Mouse (Mus musculus): ENCODE data around the gene Cpox. TPM values are rescaled to one million over a fixed set of nuclear protein-coding genes. Genes with fewer than 3 reads are reported as not detected.

Gene Cpox
- polyA plus RNA-seq, 1 experiment from 2014 or later: 178 TPM

GRCm38 (mm10) chr16:58677491-58677890 lies 7.4 kb downstream of the Cpox start:
- Histone ChIP-seq H3K4me2 (ENCODE audit: low read depth, low read length) (peak overlapping the region; percentile 34; the same call in 1 of the 2 replicates), H3K4me1 (ENCODE audit: insufficient read depth) (peaks cover 8% of the 10 kb centered on the region; the same call in 1 of the 2 replicates), H3K4me3 (ENCODE audit: low read depth, low read length) (no peak overlapping the region), H3K27me3 (ENCODE audit: insufficient read depth, low read length) (no peaks in the 10 kb centered on the region), H3K36me3 (replicated peaks; ENCODE audit: insufficient read depth, low read length) (peaks cover 76% of the 10 kb centered on the region), H3K9me3 (ENCODE audit: low read length) (no peaks in the 10 kb centered on the region), H3K27ac (ENCODE audit: low read depth) (no peak overlapping the region), H3K9ac (replicated peaks) (no peak overlapping the region; the same call in 1 of the 2 replicates)
- no peak for ATAC-seq
- DNase-seq: no peak
- WGBS (ENCODE audit: insufficient replicate concordance): 89% methylated on average over 5 of the region's 5 CpGs
- TF ChIP-seq EP300 (IDR thresholded peaks at IDR 0.05; ENCODE audit: low read depth) (no peak), CTCF (IDR thresholded peaks at IDR 0.05; ENCODE audit: low read depth) (no peak)

GRCm38 (mm10) chr16:58678660-58679059 lies 8.6 kb downstream of the Cpox start:
- Histone ChIP-seq H3K36me3 (replicated peaks; ENCODE audit: insufficient read depth, low read length) (peaks cover 67% of the 10 kb centered on the region), H3K9ac (replicated peaks) (no peak overlapping the region), H3K27me3 (ENCODE audit: insufficient read depth, low read length) (no peaks in the 10 kb centered on the region), H3K27ac (ENCODE audit: low read depth) (no peak overlapping the region), H3K4me3 (ENCODE audit: low read depth, low read length) (no peak overlapping the region), H3K4me1 (ENCODE audit: insufficient read depth) (peaks cover 8% of the 10 kb centered on the region; the same call in 1 of the 2 replicates), H3K4me2 (ENCODE audit: low read depth, low read length) (peak overlapping the region; percentile 18; the same call in 1 of the 2 replicates), H3K9me3 (ENCODE audit: low read length) (no peaks in the 10 kb centered on the region)
- 65% methylated on average over 7 of the region's 7 CpGs for WGBS (ENCODE audit: insufficient replicate concordance)
- TF ChIP-seq CTCF (IDR thresholded peaks at IDR 0.05; ENCODE audit: low read depth) (peak; percentile 26; the same call in 1 of the 2 replicates), EP300 (IDR thresholded peaks at IDR 0.05; ENCODE audit: low read depth) (no peak)
- DNase-seq (no peak), ATAC-seq (peak; percentile 33; the same call in 1 of the 2 replicates)

DNA sequence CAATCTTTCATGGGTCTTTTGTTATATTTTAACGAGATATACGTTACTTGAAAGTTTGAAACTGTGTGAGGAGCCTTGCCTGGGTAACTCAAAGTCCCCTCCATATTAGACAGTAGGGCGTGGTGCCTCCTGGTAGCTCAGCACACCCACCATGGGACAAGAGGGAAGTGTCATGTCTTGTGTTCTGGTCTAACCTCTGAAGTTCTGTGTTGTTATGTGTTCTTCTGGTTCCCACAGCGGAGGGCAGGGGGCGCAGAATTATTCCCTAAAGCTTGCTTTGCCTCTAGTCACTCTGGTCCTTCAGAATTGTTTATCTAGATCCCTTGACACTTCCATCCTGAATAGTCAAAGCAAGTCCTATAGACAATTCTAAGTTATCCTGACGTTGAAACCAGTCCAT lies 12.0 kb downstream of the Cpox start:
- no peak for ATAC-seq

DNA sequence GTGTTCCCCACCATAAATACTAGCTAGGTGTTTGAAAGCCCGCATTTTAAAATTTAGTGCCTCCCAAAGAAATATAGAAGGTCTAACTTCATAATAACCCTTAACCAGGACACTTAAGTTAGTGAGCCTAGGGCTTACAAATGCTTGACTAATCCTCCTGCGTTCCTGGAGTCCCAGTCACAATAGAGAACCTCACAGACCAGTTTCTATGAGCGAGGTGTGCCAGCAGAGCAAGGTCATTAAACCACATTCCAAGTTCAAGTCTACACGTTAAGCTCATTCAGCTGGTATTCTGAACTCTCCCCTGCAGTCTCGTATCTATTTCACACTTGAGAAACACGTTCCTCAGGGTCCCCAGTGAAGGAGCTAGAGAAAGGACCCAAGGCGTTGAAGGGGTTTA lies 12.8 kb downstream of the Cpox start:
- no peak for DNase-seq
- no peaks in the 10 kb centered on the region for H3K9me3 ChIP-seq (ENCODE audit: low read length)
- no peak overlapping the region for H3K4me2 ChIP-seq (ENCODE audit: low read depth, low read length)
- 83% methylated on average over 7 of the region's 7 CpGs for WGBS (ENCODE audit: insufficient replicate concordance)
- no peak overlapping the region for H3K4me3 ChIP-seq (ENCODE audit: low read depth, low read length)
- no peak overlapping the region for H3K27ac ChIP-seq (ENCODE audit: low read depth)
- TF ChIP-seq CTCF (IDR thresholded peaks at IDR 0.05; ENCODE audit: low read depth) (no peak), EP300 (IDR thresholded peaks at IDR 0.05; ENCODE audit: low read depth) (no peak)
- no peak overlapping the region for H3K9ac ChIP-seq (replicated peaks)
- peaks cover 28% of the 10 kb centered on the region for H3K36me3 ChIP-seq (replicated peaks; ENCODE audit: insufficient read depth, low read length)
- H3K27me3 ChIP-seq (ENCODE audit: insufficient read depth, low read length): no peaks in the 10 kb centered on the region
- ATAC-seq: no peak
- H3K4me1 ChIP-seq (ENCODE audit: insufficient read depth): no peaks in the 10 kb centered on the region

More for the DNA sequence above, 12.0 kb downstream of the Cpox start:
- Histone ChIP-seq H3K9me3 (ENCODE audit: low read length) (no peaks in the 10 kb centered on the region), H3K4me1 (ENCODE audit: insufficient read depth) (no peaks in the 10 kb centered on the region), H3K36me3 (replicated peaks; ENCODE audit: insufficient read depth, low read length) (peaks cover 36% of the 10 kb centered on the region), H3K4me3 (ENCODE audit: low read depth, low read length) (no peak overlapping the region), H3K4me2 (ENCODE audit: low read depth, low read length) (no peak overlapping the region), H3K27me3 (ENCODE audit: insufficient read depth, low read length) (no peaks in the 10 kb centered on the region), H3K9ac (replicated peaks) (no peak overlapping the region), H3K27ac (ENCODE audit: low read depth) (no peak overlapping the region)
- 89% methylated on average over 6 of the region's 6 CpGs for WGBS (ENCODE audit: insufficient replicate concordance)
- TF ChIP-seq EP300 (IDR thresholded peaks at IDR 0.05; ENCODE audit: low read depth): no peak
- TF ChIP-seq CTCF (IDR thresholded peaks at IDR 0.05; ENCODE audit: low read depth): no peak
- DNase-seq: no peak

DNA sequence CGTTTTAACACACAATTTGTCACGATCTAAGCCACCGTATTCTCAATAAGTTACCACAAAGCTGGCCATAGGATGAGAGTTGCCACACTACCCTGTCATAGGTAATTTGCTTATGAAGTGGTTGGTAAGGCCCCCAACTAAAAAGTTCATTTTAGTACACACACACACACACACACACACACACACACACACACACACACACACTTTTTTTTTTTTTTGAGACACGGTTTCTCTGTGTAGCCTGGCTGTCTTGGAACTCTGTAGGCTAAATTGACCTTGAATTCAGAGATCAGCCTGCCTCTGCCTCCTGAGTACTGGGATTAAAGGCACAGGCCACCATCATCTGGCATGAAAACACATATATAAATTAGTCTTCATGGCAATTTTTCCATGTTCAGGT lies 13.8 kb downstream of the Cpox start:
- WGBS (ENCODE audit: insufficient replicate concordance): 86% methylated on average over 4 of the region's 4 CpGs
- Histone ChIP-seq H3K4me2 (ENCODE audit: low read depth, low read length) (no peak overlapping the region), H3K4me3 (ENCODE audit: low read depth, low read length) (no peak overlapping the region), H3K9me3 (ENCODE audit: low read length) (no peaks in the 10 kb centered on the region), H3K36me3 (replicated peaks; ENCODE audit: insufficient read depth, low read length) (peaks cover 19% of the 10 kb centered on the region), H3K27ac (ENCODE audit: low read depth) (no peak overlapping the region), H3K9ac (replicated peaks) (no peak overlapping the region), H3K27me3 (ENCODE audit: insufficient read depth, low read length) (no peaks in the 10 kb centered on the region), H3K4me1 (ENCODE audit: insufficient read depth) (no peaks in the 10 kb centered on the region)
- ATAC-seq (no peak), DNase-seq (no peak)
- no peak for TF ChIP-seq CTCF (IDR thresholded peaks at IDR 0.05; ENCODE audit: low read depth)
- TF ChIP-seq EP300 (IDR thresholded peaks at IDR 0.05; ENCODE audit: low read depth): no peak

- DNase-seq: no peak
- no peak overlapping the region for H3K9ac ChIP-seq (replicated peaks)
- H3K4me1 ChIP-seq (ENCODE audit: insufficient read depth): no peaks in the 10 kb centered on the region
- H3K27ac ChIP-seq (ENCODE audit: low read depth): no peak overlapping the region
- ATAC-seq: no peak
- TF ChIP-seq CTCF (IDR thresholded peaks at IDR 0.05; ENCODE audit: low read depth) (peak; percentile 51), EP300 (IDR thresholded peaks at IDR 0.05; ENCODE audit: low read depth) (no peak)
- H3K4me3 ChIP-seq (ENCODE audit: low read depth, low read length): no peak overlapping the region
- H3K4me2 ChIP-seq (ENCODE audit: low read depth, low read length): no peak overlapping the region
- H3K9me3 ChIP-seq (ENCODE audit: low read length): no peaks in the 10 kb centered on the region
- H3K27me3 ChIP-seq (ENCODE audit: insufficient read depth, low read length): no peaks in the 10 kb centered on the region
- peaks cover 19% of the 10 kb centered on the region for H3K36me3 ChIP-seq (replicated peaks; ENCODE audit: insufficient read depth, low read length)
Measured at GRCm38 (mm10) chr16:58684537-58684936, 14.4 kb downstream of the Cpox start.
